Mouse (Mus musculus): ENCODE data around the gene Polh.

- no peak for TF ChIP-seq CTCF (IDR thresholded peaks at IDR 0.05; ENCODE audit: extremely low read depth, insufficient read length, insufficient replicate concordance, low read depth, low read length)
- TF ChIP-seq POLR2A (IDR thresholded peaks at IDR 0.05; ENCODE audit: low read depth, low read length): no peak
Measured at GRCm38 (mm10) chr17:46162551-46162950, 39.9 kb downstream of the Polh start.
